8 mouse cellular contexts compared by ENCODE assay signal in genomic region chr2:102450248-102450760, GRCm38 (mm10). TPM values are rescaled to one million over a fixed set of nuclear protein-coding genes. Genes with fewer than 3 reads are reported as not detected.
DNase-seq lines count a peak whose midpoint lies in the region; ATAC-seq and TF ChIP-seq lines count a peak whose summit lies in the region.

No protein-coding gene starts in this region.

- H3K9ac ChIP-seq in hindbrain, embryonic 11.5 days (ENCODE audit: low read depth, low read length), result peak overlapping the region; percentile 97
- peak overlapping the region; percentile 39; the same call in 1 of the 2 replicates for H3K9ac ChIP-seq in lung, postnatal 0 days (replicated peaks; ENCODE audit: low read depth)

- peak overlapping the region; percentile 91 for H3K4me3 ChIP-seq in hindbrain, embryonic 11.5 days (ENCODE audit: low read depth, low read length)
- H3K4me3 ChIP-seq in lung, postnatal 0 days (ENCODE audit: low read depth, low read length), result peak overlapping the region; percentile 65

- peak; percentile 33 for ATAC-seq in hindbrain, embryonic 11.5 days (ENCODE audit: low FRiP score)
- ATAC-seq in lung, postnatal 0 days, result peak; percentile 23; the same call in 1 of the 2 replicates

- peak overlapping the region; percentile 91 for H3K4me2 ChIP-seq in hindbrain, embryonic 11.5 days (replicated peaks; ENCODE audit: low read depth, low read length)
- H3K4me2 ChIP-seq in lung, postnatal 0 days (replicated peaks; ENCODE audit: low read depth, low read length), result peak overlapping the region; percentile 99

- TF ChIP-seq EP300 in lung, postnatal 0 days (IDR thresholded peaks at IDR 0.05), result no peak

- H3K4me1 ChIP-seq in hindbrain, embryonic 11.5 days (replicated peaks; ENCODE audit: control insufficient read depth, insufficient read depth, low read length), result no peaks in the 10 kb centered on the region
- peaks cover 9% of the 10 kb centered on the region for H3K4me1 ChIP-seq in lung, postnatal 0 days (ENCODE audit: insufficient read depth, low read depth, low read length)

- DNase-seq in ZHBTc4 (ENCODE audit: low read depth, low spot score), result peak; percentile 67
- peak; percentile 77 to 82 for DNase-seq in cerebellum, postnatal 14 days
- peak; percentile 21 to 49 for DNase-seq in frontal cortex, postnatal 14 days (ENCODE audit: low spot score in 2 of 2)
- peak; percentile 74 for DNase-seq in hindbrain, embryonic 11.5 days (ENCODE audit: low spot score)
- peak; percentile 61 to 68 for DNase-seq in layer of hippocampus, postnatal 10 days (ENCODE audit: low spot score in 2 of 2)
- DNase-seq in lung, postnatal 0 days (ENCODE audit: low spot score), result peak; percentile 57
- DNase-seq in ovary, postnatal 36 days (ENCODE audit: low spot score), result peak; percentile 69
- peak; percentile 52 for DNase-seq in urinary bladder, postnatal 25 days (ENCODE audit: low spot score)

- TF ChIP-seq CTCF in lung, postnatal 0 days (IDR thresholded peaks at IDR 0.05), result peak; percentile 38

- no peaks in the 10 kb centered on the region for H3K9me3 ChIP-seq in hindbrain, embryonic 11.5 days (ENCODE audit: control insufficient read depth, low read length)
- no peaks in the 10 kb centered on the region for H3K9me3 ChIP-seq in lung, postnatal 0 days (ENCODE audit: low read length)

- under 1% methylated on average over 43 of the region's 43 CpGs for WGBS in hindbrain, embryonic 11.5 days
- 1% methylated on average over 43 of the region's 43 CpGs for WGBS in lung, postnatal 0 days

- no peaks in the 10 kb centered on the region for H3K36me3 ChIP-seq in hindbrain, embryonic 11.5 days (ENCODE audit: control insufficient read depth, insufficient read depth, low read length)
- H3K36me3 ChIP-seq in lung, postnatal 0 days (ENCODE audit: insufficient read depth, low read length), result no peaks in the 10 kb centered on the region

- peak overlapping the region; percentile 96 for H3K27ac ChIP-seq in hindbrain, embryonic 11.5 days (ENCODE audit: low read depth, low read length)
- no peak overlapping the region for H3K27ac ChIP-seq in lung, postnatal 0 days (ENCODE audit: low read length)

- no peaks in the 10 kb centered on the region for H3K27me3 ChIP-seq in hindbrain, embryonic 11.5 days (ENCODE audit: control insufficient read depth, insufficient read depth, low read length)
- peaks cover 3% of the 10 kb centered on the region; the same call in 1 of the 2 replicates for H3K27me3 ChIP-seq in lung, postnatal 0 days (replicated peaks; ENCODE audit: insufficient read depth, low read length)

RNA-seq across cellular contexts. Expression of gene Fjx1, which starts 2.0 kb away (rescaled TPM):
- polyA plus RNA-seq in hindbrain, embryonic 11.5 days (2014; fragmentation: Nextera tagmentation; extraction: Ambion mirVana), result 17.2 and 21.9 TPM in 2 replicates
- total RNA-seq in layer of hippocampus, postnatal 10 days (2021), result 10 to 100 TPM; 64.8 to 72.0 TPM
- polyA plus RNA-seq in lung, postnatal 0 days (2015; fragmentation: Nextera tagmentation; extraction: Ambion mirVana), result 7.3 and 7.8 TPM in 2 replicates

RNA-seq across cellular contexts. Expression of gene Trim44, which starts 42.7 kb away (rescaled TPM):
- 44.3 and 44.6 TPM in 2 replicates for polyA plus RNA-seq in hindbrain, embryonic 11.5 days (2014; fragmentation: Nextera tagmentation; extraction: Ambion mirVana)
- 100 to 1,000 TPM; 162 to 165 TPM for total RNA-seq in layer of hippocampus, postnatal 10 days (2021)
- polyA plus RNA-seq in lung, postnatal 0 days (2015; fragmentation: Nextera tagmentation; extraction: Ambion mirVana), result 12.7 and 17.3 TPM in 2 replicates
